Mouse (Mus musculus) hindbrain, embryonic 16.5 days (tissue): ENCODE measurements at regions not wholly inside any gene's neighbourhood (a gene's known extent, or its start where the extent isn't known, plus 50 kb on each side); places are given as distances from the start of the nearest gene placed in this dataset.

ENCODE experiments used
- ATAC-seq: fragments of 200-750 bp; cut with Nextera tagmentation; 2 replicates; pipeline ENCODE4 v1.8.0; 2017; ENCODE audit warnings: moderate TSS enrichment, moderate library complexity
- H3K27ac ChIP-seq: fragments of 300-500 bp; sonication (generic); 2 replicates; pipeline ENCODE4 v1.5.1; 2014; ENCODE audit warnings: low read depth, mild to moderate bottlenecking, control low read depth, low read length, moderate library complexity
- H3K27me3 ChIP-seq: fragments of 300-500 bp; sonication (generic); replicated peaks from 2 replicates; pipeline ENCODE4 v1.6.1; 2014; ENCODE audit warnings: low read length; ENCODE audit not compliant: control insufficient read depth, insufficient read depth
- H3K36me3 ChIP-seq: fragments of 300-500 bp; sonication (generic); 2 replicates; pipeline ENCODE4 v1.6.1; 2014; ENCODE audit warnings: mild to moderate bottlenecking, low read length, moderate library complexity, mixed read lengths; ENCODE audit not compliant: control insufficient read depth, insufficient read depth
- H3K4me1 ChIP-seq: fragments of 300-500 bp; sonication (generic); 2 replicates; pipeline ENCODE4 v1.6.1; 2014; ENCODE audit warnings: low read depth, low read length; ENCODE audit not compliant: control insufficient read depth, insufficient read depth
- H3K4me2 ChIP-seq: fragments of 300-500 bp; sonication (generic); 2 replicates; pipeline ENCODE4 v1.6.1; 2014; ENCODE audit warnings: mild to moderate bottlenecking, low read length, control low read depth, moderate library complexity
- H3K4me3 ChIP-seq: fragments of 300-500 bp; sonication (generic); 2 replicates; pipeline ENCODE4 v1.5.1; 2014; ENCODE audit warnings: mild to moderate bottlenecking, low read length, control low read depth, moderate library complexity
- H3K9ac ChIP-seq: fragments of 300-500 bp; sonication (generic); 2 replicates; pipeline ENCODE4 v1.6.1; 2014; ENCODE audit warnings: low read depth, mild to moderate bottlenecking, control low read depth, low read length, moderate library complexity
- H3K9me3 ChIP-seq: fragments of 300-500 bp; sonication (generic); 2 replicates; pipeline ENCODE4 v1.6.1; 2014; ENCODE audit warnings: mild to moderate bottlenecking, low read length, moderate library complexity; ENCODE audit not compliant: control insufficient read depth
- whole genome bisulfite sequencing: fragments of 180-500 bp; shearing (Covaris S2); extraction: QIAGEN DNeasy Blood & Tissue Kit; methylation state at CpG from one replicate; pipeline ENCODE4 v1.1.7; 2014; 5-methylcytosine and 5-hydroxymethylcytosine counted together

- Histone ChIP-seq H3K4me2 (no peak overlapping the region), H3K36me3 (no peaks in the 10 kb centered on the region), H3K9me3 (no peaks in the 10 kb centered on the region), H3K27me3 (no peaks in the 10 kb centered on the region), H3K4me1 (no peaks in the 10 kb centered on the region), H3K9ac (no peak overlapping the region), H3K4me3 (no peak overlapping the region), H3K27ac (no peak overlapping the region)
- no peak for ATAC-seq
- 84% methylated on average over 6 of the region's 6 CpGs for WGBS
These were observed 461.9 kb downstream of the Rpl10l start for GRCm38 (mm10) chr12:65822285-65822684.

GRCm38 (mm10) chr12:65799060-65799459 is 485.1 kb downstream of the Rpl10l start:
- H3K4me2 ChIP-seq, result no peak overlapping the region
- no peaks in the 10 kb centered on the region for H3K9me3 ChIP-seq
- H3K27me3 ChIP-seq, result no peaks in the 10 kb centered on the region
- no peaks in the 10 kb centered on the region for H3K36me3 ChIP-seq
- H3K4me3 ChIP-seq, result no peak overlapping the region
- ATAC-seq, result peak; percentile 34; the same call in 1 of the 2 replicates
- no peaks in the 10 kb centered on the region for H3K4me1 ChIP-seq
- H3K9ac ChIP-seq, result no peak overlapping the region
- 69% methylated on average over 8 of the region's 8 CpGs for WGBS
- H3K27ac ChIP-seq, result no peak overlapping the region

GRCm38 (mm10) chr12:65771531-65771930 is 512.7 kb downstream of the Rpl10l start:
- H3K9ac ChIP-seq, result no peak overlapping the region
- H3K27me3 ChIP-seq, result no peaks in the 10 kb centered on the region
- no peaks in the 10 kb centered on the region for H3K9me3 ChIP-seq
- H3K4me1 ChIP-seq, result no peaks in the 10 kb centered on the region
- ATAC-seq, result no peak
- H3K4me2 ChIP-seq, result no peak overlapping the region
- no peaks in the 10 kb centered on the region for H3K36me3 ChIP-seq
- 82% methylated on average over 6 of the region's 6 CpGs for WGBS
- no peak overlapping the region for H3K27ac ChIP-seq
- H3K4me3 ChIP-seq, result no peak overlapping the region
